Mouse (Mus musculus) urinary bladder, adult 2 months (tissue): ENCODE measurements around the gene Hsd17b11. TPM values are rescaled to one million over a fixed set of nuclear protein-coding genes. Genes with fewer than 3 reads are reported as not detected.

Experiments used
- DNase-seq: peaks from one replicate; pipeline ENCODE4 v3.0.0; 2022; ENCODE audit warnings: low spot score
- polyA plus RNA-seq: library from polyadenylated mRNA; depleted of rRNA; stranded (reverse); fragments of >200 nt; gene quantifications from 2 replicates; pipeline ENCODE4 v1.2.3, GENCODE M21; 2012; rRNA removed

The Hsd17b11 gene
- polyA plus RNA-seq: 77.1 and 90.8 TPM in 2 replicates

GRCm38 (mm10) chr5:104021597-104022378 lies at the start of gene Hsd17b11:
Gene Hsd17b11 (minus strand): TSS chr5:104021919.
- DNase-seq: peak; percentile 73

GRCm38 (mm10) chr5:104071048-104071447 lies 49.3 kb upstream of the Hsd17b11 start:
- DNase-seq: no peak

- no peak for DNase-seq
These were observed 47.0 kb upstream of the Hsd17b11 start for GRCm38 (mm10) chr5:104068751-104069150.

- DNase-seq: no peak
These were observed 41.2 kb upstream of the Hsd17b11 start for GRCm38 (mm10) chr5:104062773-104063551.

GRCm38 (mm10) chr5:104061936-104062772 lies 40.4 kb upstream of the Hsd17b11 start:
- no peak for DNase-seq

GRCm38 (mm10) chr5:104060429-104060828 lies 38.7 kb upstream of the Hsd17b11 start:
- DNase-seq: no peak

- no peak for DNase-seq
These were observed 37.9 kb upstream of the Hsd17b11 start for GRCm38 (mm10) chr5:104059628-104060027.

- no peak for DNase-seq
These were observed 36.3 kb upstream of the Hsd17b11 start for GRCm38 (mm10) chr5:104058021-104058420.

- no peak for DNase-seq
These were observed 34.6 kb upstream of the Hsd17b11 start for GRCm38 (mm10) chr5:104056295-104056694.

- no peak for DNase-seq
These were observed 34.1 kb upstream of the Hsd17b11 start for GRCm38 (mm10) chr5:104055816-104056215.

- no peak for DNase-seq
These were observed 33.2 kb upstream of the Hsd17b11 start for GRCm38 (mm10) chr5:104054938-104055337.

- DNase-seq: no peak
These were observed 31.2 kb upstream of the Hsd17b11 start for GRCm38 (mm10) chr5:104052956-104053355.

GRCm38 (mm10) chr5:104048139-104048538 lies 26.4 kb upstream of the Hsd17b11 start:
- DNase-seq: no peak

- no peak for DNase-seq
These were observed 25.7 kb upstream of the Hsd17b11 start for GRCm38 (mm10) chr5:104047200-104048105.

- peak; percentile 88 for DNase-seq
These were observed 24.8 kb upstream of the Hsd17b11 start, which contains the start of gene Nudt9 for GRCm38 (mm10) chr5:104046256-104047199. Gene Nudt9 (plus strand): TSS chr5:104046306.

GRCm38 (mm10) chr5:104043704-104044103 lies 22.0 kb upstream of the Hsd17b11 start:
- DNase-seq: no peak

- DNase-seq: no peak
These were observed 21.2 kb upstream of the Hsd17b11 start for GRCm38 (mm10) chr5:104042906-104043305.

- DNase-seq: no peak
These were observed 17.6 kb upstream of the Hsd17b11 start for GRCm38 (mm10) chr5:104039154-104039932.

- no peak for DNase-seq
These were observed 15.0 kb upstream of the Hsd17b11 start for GRCm38 (mm10) chr5:104036686-104037085.
